Mouse (Mus musculus) ES-Bruce4 (cell line): ENCODE measurements at regions not wholly inside any gene's neighbourhood (a gene's known extent, or its start where the extent isn't known, plus 50 kb on each side); places are given as distances from the start of the nearest gene placed in this dataset.

Experiments used
- H3K27ac ChIP-seq: 2 replicates; pipeline ENCODE4 v1.5.1; 2012; ENCODE audit warnings: low read length, inconsistent platforms; ENCODE audit not compliant: insufficient read depth
- H3K27me3 ChIP-seq: 2 replicates; pipeline ENCODE4 v1.6.1; 2012; ENCODE audit warnings: mild to moderate bottlenecking, low read length, inconsistent platforms; ENCODE audit not compliant: control insufficient read depth, poor library complexity, insufficient read depth, severe bottlenecking
- H3K36me3 ChIP-seq: 2 replicates; pipeline ENCODE4 v1.6.1; 2012; ENCODE audit warnings: inconsistent platforms, mild to moderate bottlenecking, low read length, moderate library complexity; ENCODE audit not compliant: control insufficient read depth, poor library complexity, insufficient read depth, severe bottlenecking
- H3K4me1 ChIP-seq: one replicate; pipeline ENCODE4 v1.8.1; 2011; ENCODE audit warnings: low read length; ENCODE audit not compliant: control insufficient read depth, insufficient read depth
- H3K4me3 ChIP-seq: 2 replicates; pipeline ENCODE4 v1.5.1; 2011; ENCODE audit warnings: low read depth, mild to moderate bottlenecking, low read length
- H3K9ac ChIP-seq: 2 replicates; pipeline ENCODE4 v1.6.1; 2012; ENCODE audit warnings: low read depth, mild to moderate bottlenecking, inconsistent platforms; ENCODE audit not compliant: poor library complexity, severe bottlenecking
- H3K9me3 ChIP-seq: replicated peaks from 2 replicates; pipeline ENCODE4 v1.6.1; 2012; ENCODE audit warnings: mild to moderate bottlenecking, low read length, inconsistent platforms; ENCODE audit not compliant: control insufficient read depth, poor library complexity, insufficient read depth, severe bottlenecking
- CTCF ChIP-seq: IDR thresholded peaks from one replicate; pipeline ENCODE4 v1.8.1; 2011; ENCODE audit warnings: low read depth, low read length
- EP300 ChIP-seq: IDR thresholded peaks from 2 replicates; pipeline ENCODE4 v1.6.1; 2011; ENCODE audit warnings: low read depth, low read length; ENCODE audit not compliant: insufficient read depth
- POLR2A ChIP-seq: IDR thresholded peaks from one replicate; pipeline ENCODE4 v1.8.1; 2011; ENCODE audit warnings: low read length; ENCODE audit not compliant: insufficient read depth

GRCm38 (mm10) chr10:46058199-46058472 is 480.5 kb downstream of the Hace1 start:
- Histone ChIP-seq H3K4me3 (no peak overlapping the region), H3K9me3 (no peaks in the 10 kb centered on the region), H3K27me3 (no peaks in the 10 kb centered on the region), H3K9ac (no peak overlapping the region), H3K36me3 (no peaks in the 10 kb centered on the region), H3K27ac (no peak overlapping the region), H3K4me1 (no peaks in the 10 kb centered on the region)
- no peak for TF ChIP-seq POLR2A
- TF ChIP-seq EP300: no peak
- TF ChIP-seq CTCF: no peak

GRCm38 (mm10) chr10:46059285-46059684 is 481.7 kb downstream of the Hace1 start:
- Histone ChIP-seq H3K4me1 (no peaks in the 10 kb centered on the region), H3K9me3 (no peaks in the 10 kb centered on the region), H3K27ac (no peak overlapping the region), H3K27me3 (no peaks in the 10 kb centered on the region), H3K4me3 (no peak overlapping the region), H3K9ac (no peak overlapping the region), H3K36me3 (no peaks in the 10 kb centered on the region)
- no peak for TF ChIP-seq EP300
- no peak for TF ChIP-seq CTCF
- no peak for TF ChIP-seq POLR2A

- Histone ChIP-seq H3K9me3 (no peaks in the 10 kb centered on the region), H3K27ac (no peak overlapping the region), H3K36me3 (no peaks in the 10 kb centered on the region), H3K4me1 (no peaks in the 10 kb centered on the region), H3K27me3 (no peaks in the 10 kb centered on the region), H3K4me3 (no peak overlapping the region), H3K9ac (no peak overlapping the region)
- TF ChIP-seq CTCF (no peak), POLR2A (no peak), EP300 (no peak)
Measured at GRCm38 (mm10) chr10:46063831-46064230, 486.2 kb downstream of the Hace1 start.

GRCm38 (mm10) chr10:46070766-46071165 is 493.1 kb downstream of the Hace1 start:
- Histone ChIP-seq H3K36me3 (no peaks in the 10 kb centered on the region), H3K4me3 (no peak overlapping the region), H3K4me1 (no peaks in the 10 kb centered on the region), H3K27me3 (no peaks in the 10 kb centered on the region), H3K9me3 (no peaks in the 10 kb centered on the region), H3K9ac (no peak overlapping the region), H3K27ac (no peak overlapping the region)
- TF ChIP-seq CTCF: no peak
- TF ChIP-seq POLR2A: no peak
- no peak for TF ChIP-seq EP300

GRCm38 (mm10) chr10:46071220-46071619 is 493.6 kb downstream of the Hace1 start:
- TF ChIP-seq CTCF (no peak), EP300 (no peak), POLR2A (no peak)

GRCm38 (mm10) chr10:46071810-46072549 is 494.4 kb downstream of the Hace1 start:
- H3K4me1 ChIP-seq: no peaks in the 10 kb centered on the region
- no peaks in the 10 kb centered on the region for H3K36me3 ChIP-seq
- no peak overlapping the region for H3K27ac ChIP-seq
- no peaks in the 10 kb centered on the region for H3K9me3 ChIP-seq
- H3K27me3 ChIP-seq: no peaks in the 10 kb centered on the region
- H3K4me3 ChIP-seq: no peak overlapping the region
- no peak overlapping the region for H3K9ac ChIP-seq
- no peak for TF ChIP-seq EP300
- TF ChIP-seq POLR2A: no peak
- no peak for TF ChIP-seq CTCF

More at GRCm38 (mm10) chr10:46071220-46071619, 493.6 kb downstream of the Hace1 start:
- Histone ChIP-seq H3K9me3 (no peaks in the 10 kb centered on the region), H3K4me1 (no peaks in the 10 kb centered on the region), H3K27me3 (no peaks in the 10 kb centered on the region), H3K9ac (no peak overlapping the region), H3K27ac (no peak overlapping the region), H3K4me3 (no peak overlapping the region), H3K36me3 (no peaks in the 10 kb centered on the region)
